Mouse (Mus musculus) thymus, adult 2 months (tissue): ENCODE measurements around the gene Hk1.

Experiments
- CTCF ChIP-seq: fragments of 200-500 bp; IDR thresholded peaks from 2 replicates; pipeline ENCODE4 v1.5.1; 2012; ENCODE audit warnings: mild to moderate bottlenecking, control low read depth, low read length, moderate library complexity, borderline replicate concordance; ENCODE audit not compliant: control insufficient read depth, poor library complexity, insufficient read depth; ENCODE audit errors: extremely low read depth
- POLR2A ChIP-seq: fragments of 200-500 bp; IDR thresholded peaks from 2 replicates; pipeline ENCODE4 v1.6.1; 2012; ENCODE audit warnings: mild to moderate bottlenecking, low read length, control low read depth, moderate library complexity; ENCODE audit not compliant: control insufficient read depth, poor library complexity, insufficient read depth; ENCODE audit errors: extremely low read depth

GRCm38 (mm10) chr10:62275235-62275634 lies 104.5 kb downstream of the Hk1 start:
- TF ChIP-seq CTCF (no peak), POLR2A (no peak)
